Mouse (Mus musculus) cerebellum, postnatal 25 days (tissue): Measurements from ENCODE around the gene Rbfox1.

ENCODE experiments used
- DNase-seq, 2 experiments: peaks; one replicate each; pipeline ENCODE4 v3.0.0; 2021; ENCODE audit warnings: mixed read lengths in 2 of 2

The Rbfox1 gene

DNA sequence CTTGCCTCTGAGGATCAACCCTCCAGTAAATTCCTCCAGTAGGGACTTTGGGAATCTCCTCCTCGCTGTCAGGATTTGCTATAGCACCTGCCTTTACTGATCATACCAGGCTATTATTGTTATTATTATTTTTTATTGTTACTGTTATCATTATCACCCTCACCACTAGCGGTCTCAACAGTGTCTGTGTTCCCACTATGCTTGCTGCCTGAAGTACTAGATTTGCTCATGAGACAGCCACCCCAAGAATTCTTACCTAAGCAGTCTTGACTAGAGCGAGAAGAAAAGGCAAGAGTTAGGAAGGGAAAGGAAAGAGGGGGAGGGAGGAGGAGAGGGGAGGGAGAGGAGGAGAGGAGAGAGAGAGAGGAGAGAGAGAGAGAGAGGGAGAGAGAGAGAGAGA, 954.9 kb downstream of the Rbfox1 start:
- DNase-seq, result no peak

DNA sequence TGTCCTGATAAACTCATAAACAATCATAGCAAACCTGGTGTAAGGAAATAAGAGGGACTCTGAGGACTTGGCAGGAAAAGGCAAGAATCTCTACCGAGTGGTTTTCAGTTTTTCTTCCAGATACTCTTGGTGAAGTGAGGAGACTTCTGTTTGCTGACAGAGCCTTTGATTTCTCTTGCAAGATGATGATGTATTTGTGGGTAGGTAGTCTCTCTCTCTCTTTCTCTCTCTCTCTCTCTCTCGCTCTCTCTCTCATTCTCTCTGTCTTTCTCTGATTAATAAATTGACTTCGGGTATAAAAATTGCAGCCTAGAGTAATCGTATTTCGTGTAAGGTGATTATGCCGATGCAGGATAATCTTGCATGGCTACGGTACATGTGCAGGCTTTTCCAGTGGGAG, 955.3 kb downstream of the Rbfox1 start:
- DNase-seq, result no peak

DNA sequence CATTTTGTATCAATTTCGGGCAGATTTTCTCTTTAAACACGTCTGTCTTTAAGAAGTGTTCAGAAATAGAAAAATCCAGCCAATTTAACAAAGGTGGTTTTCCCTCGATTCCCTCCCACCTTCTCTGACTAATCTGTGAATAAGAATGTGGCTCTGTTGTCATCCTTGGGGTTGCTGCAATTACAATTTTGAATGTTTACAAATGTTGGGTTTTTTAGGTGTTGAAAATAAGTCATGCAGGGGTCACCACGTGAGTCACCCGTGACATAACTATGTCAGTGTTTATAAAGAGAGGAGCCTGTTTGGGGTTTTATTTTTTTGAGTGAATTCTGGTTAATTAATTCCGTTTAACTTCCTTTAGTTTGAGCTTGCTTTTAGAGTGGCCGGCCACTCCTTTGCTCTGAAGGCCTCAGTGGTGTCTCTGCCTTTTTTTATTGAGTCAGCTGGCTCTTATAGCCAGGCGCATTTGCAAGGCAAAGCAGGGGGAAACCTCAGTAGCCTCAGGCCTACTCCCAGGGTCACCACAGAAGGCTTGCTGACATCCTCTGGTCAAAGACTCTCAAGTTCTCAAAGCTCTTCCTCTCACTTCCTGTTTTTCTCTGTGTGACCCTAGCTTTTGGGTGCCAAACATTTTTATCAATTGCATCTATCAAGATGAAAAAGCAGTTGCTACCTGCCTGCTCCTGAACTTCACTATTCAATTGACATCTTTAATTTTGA, 957.1 kb downstream of the Rbfox1 start:
- no peak for DNase-seq

DNA sequence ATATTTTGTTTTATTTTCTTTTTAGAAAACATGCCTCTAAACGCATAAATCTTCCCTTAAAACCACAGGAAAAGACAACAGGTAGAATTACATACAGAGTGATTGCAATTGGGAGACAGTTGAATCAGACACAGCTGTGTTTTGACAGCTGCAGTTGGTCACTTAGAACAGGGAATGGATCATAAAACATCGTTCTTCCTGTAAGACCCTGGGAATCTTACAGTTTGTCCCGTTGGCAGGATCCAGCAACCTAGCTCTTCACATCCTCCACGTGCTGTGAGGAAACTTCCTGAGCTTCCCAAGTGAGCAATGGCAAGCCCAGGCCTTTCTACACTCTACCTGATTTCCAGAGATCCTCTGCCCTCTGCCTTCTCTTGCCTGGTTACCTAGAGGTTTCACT, 959.5 kb downstream of the Rbfox1 start:
- no peak for DNase-seq

DNA sequence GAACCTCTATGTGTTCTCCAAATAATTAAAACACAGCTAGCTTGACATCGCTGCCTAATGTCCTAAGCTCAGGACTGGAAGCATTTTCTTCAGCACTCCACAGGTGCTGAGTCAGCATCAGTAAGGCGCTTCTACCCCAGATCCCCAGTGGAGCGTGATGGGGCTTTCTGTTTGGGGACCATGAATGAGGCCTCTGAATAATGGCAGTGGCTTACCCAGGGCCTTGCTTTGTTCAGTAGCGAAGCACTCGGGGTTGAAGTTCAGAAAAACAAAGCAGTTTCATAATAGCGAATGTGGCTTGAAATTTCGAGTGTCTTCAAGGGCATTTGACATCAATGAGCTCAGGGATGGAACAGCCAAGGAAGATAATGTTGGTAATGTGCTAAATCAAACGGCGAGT, 966.2 kb downstream of the Rbfox1 start:
- no peak for DNase-seq

DNA sequence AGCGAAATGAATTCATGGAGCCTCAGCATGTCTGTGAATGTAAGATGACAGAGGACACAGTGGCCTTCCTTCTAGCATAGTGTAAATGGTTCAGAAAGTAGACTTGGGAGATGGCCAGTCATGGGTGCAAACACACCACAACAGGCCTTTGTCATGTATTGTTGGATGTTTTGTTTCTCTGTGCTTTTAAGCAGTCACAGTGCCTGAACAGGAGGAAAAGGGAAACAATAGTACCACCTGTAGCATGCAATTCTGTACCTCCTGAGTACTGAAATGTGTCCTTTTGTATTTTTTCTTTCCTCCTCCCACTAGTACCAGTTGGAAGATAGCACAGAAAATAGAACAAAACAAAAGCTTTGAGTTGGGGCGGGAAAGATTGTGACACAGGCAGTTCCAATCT, 968.6 kb downstream of the Rbfox1 start:
- DNase-seq, result no peak

DNA sequence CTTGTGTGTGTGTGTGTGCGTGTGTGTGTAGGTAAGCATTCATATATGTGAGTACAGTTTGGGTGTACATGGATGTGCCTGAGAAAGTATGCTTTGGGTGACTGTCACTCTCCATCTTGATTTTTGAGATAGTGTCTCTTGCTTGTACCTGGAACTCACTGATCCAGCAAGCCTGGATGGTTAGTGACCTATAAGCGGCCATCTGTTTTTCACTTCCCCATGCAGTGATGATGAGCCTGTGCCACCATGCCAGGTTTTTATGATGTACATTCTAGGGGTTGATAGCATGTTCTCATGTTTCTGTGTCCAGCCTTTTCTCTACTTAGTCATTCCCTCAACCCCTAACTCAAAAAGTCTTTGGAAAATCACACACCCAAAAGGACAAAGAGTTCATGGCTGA, 976.5 kb downstream of the Rbfox1 start:
- peak; percentile 23 to 47 for DNase-seq

DNA sequence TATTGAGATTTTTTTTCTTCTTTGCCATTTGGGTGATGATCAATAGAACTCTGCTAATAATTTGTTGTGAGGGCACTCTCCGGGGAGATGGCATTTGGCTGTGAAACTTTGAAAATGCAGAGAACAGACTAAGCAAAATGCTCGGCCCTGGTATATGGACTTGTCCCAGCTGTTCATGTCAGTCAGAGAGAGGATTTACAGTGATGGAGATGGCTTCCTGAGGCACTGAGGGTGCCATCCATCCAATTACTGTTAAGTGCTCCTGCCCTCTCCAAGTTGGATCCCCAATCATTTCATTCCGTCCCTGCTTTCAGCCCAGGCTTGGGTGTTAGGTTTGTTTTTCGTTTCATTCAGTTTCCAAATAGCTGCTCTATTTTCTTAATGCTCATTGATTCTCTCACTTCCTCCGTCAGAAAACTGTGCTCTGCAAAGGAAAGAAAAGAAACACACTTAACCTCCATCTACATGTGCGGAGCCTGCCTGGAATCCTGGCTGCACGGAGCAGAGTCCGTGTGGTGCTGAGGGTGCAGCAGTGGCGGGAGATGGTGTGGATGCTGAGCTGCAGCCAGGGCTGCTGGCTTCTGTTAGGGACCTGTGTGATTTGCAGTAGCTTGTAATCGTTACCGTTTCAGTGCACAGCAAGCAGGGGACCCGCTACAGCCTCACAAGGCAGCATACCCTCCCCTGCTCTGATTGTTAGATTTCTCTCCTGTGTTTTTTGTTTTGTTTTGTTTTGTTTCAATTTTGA, 997.7 kb downstream of the Rbfox1 start:
- DNase-seq, result peak in 1 of 2 experiments; percentile 32

DNA sequence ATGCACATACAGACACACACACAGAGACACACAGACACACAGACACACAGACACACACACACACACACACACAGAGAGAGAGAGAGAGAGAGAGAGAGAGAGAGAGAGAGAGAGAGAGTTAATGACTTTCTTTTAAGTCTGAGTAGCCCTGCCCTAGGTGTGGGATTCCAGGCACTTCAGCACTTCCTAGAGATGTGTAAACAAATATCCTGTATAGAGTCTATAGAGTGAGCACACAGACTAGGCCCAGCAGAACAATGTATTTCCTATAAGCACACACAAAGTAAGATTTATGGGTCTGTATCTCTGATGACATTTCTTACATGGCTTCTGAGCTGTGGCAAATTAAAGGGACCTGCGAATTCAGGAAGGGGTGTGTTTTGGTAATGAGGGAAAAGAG, 998.6 kb downstream of the Rbfox1 start:
- DNase-seq, result no peak

DNA sequence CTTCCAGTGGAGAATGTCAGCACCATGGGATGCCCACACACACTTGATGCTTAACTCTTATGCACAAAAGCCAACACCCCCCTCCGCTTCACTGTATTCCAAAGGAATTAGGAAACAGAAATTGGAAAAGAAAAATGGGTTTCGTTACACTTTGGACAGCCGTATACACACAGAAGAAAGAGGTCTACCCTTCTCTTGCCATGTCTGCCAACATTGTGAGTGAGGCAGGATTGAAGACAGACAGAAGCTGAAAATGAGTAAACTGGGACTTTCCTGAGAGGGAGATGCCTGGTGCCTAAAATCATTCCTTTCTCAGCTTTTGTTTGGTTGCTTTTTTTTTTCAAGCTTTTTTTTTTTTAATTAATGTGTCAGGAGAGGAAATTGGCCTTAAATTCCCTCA, 1000.5 kb downstream of the Rbfox1 start:
- DNase-seq, result no peak

DNA sequence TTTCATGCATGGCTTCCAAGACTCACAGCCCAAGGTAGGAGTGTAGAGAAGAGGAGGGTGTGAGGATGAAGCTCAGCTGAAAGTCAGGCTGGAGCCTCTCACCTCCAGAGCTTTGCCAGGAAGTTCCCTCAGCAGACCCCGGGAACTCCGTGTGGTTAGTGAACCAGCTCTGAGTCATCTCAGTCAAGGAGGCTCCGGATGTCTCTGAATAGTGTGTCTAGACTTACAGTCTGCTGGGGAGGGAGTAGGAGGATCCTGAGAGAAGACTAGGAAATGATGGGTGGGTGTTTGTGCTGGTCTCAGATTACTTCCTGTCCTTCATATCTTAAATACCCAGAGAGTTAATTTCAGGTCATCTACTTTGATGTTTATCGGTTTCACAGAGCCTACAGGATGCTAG, 1004.1 kb downstream of the Rbfox1 start:
- no peak for DNase-seq

DNA sequence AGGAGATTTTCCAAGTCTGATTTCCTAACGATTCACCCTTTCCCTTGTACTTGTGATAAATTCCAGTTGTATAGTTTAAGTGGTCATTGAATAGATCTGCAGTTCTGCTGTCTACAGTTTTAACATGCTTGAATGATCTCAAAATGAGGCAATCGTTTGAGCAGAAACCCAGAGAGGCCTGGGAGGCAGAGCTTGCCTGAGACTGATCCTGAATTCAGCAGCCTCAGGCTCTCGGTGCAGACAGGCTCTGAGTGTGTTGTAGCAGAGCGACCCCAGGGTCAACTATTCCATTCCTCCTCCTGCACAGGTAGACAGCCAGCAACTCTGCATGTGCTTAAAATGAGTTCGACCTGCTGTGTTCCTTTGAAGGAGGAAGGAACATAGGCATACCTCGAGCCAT, 1012.6 kb downstream of the Rbfox1 start:
- DNase-seq, result no peak

DNA sequence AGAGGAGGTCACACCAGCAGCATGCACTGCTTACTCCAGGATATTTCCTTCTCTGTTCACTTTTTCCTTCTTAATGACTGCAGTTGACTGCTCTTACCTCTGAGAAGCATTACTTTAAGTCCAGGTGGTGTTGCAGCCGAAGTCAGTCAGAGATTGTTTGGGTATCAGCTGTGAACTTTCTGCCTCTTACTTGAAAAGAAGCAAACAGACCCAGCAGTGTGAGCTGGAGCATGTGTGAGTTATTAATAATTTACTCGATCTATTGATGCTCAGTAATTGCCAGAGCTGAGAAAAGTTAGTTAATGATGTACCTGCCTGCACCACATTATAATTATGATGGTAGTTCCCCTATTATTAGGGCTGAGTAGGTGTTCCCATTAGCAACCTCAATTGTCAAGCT, 1014.9 kb downstream of the Rbfox1 start:
- no peak for DNase-seq

DNA sequence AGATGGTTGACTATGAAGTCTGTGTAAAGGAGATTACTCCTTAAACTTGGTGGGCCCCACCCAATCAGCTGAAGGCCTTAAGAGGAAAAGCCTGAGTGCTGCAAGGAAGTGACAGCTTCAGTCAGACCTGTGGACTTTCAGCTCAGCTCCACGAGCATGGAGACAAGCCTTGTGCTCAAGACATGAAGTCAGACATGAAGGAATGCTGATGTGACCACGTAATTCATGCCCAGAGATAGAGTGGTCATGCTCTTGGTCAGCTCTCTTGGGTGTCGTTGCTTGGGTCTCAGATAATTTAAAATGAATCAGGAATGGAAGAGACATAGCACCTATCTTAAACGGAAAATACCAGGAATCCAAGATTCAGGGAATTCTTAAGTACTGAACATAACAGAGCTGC, 1019.8 kb downstream of the Rbfox1 start:
- DNase-seq, result no peak

DNA sequence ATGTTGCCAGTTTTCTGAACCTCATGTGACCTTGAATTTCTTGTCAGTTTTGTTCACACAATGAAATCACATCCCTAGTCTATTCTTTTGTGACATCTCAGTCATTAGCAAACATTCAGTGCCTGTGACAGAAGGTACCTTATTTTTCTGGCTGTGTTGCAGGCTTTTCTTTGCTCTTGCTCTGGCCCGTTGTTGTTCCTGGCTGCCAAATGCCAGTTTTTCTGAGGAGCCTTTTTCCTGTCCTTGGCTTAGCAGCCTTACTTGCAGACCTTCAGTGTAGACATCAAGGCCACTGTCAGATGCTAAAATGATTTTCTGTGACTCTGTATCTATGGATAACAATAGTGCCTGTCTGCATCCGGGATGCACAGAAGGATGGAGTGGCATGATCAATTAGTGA, 1020.8 kb downstream of the Rbfox1 start:
- peak; percentile 53 to 59 for DNase-seq

DNA sequence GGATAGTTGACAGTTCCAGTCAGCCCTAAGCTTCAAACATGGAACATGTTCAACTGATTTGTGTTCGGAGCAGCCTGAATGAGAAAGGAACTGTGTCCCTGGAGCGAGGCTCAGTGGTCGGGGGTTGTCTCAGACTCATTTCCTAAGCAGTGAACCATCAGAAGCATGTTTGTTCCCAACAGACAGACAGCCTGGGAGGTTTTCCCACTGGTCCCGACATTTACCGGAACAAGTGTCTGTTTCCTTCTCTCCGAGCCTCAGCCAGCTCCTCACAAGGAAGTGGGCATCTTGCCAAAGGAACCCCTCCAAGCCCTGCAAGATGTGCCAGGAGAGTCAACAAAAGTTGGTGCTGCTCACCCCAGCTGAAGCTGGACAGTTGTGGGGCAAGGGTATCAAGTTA, 1022.4 kb downstream of the Rbfox1 start:
- DNase-seq, result peak; percentile 37 to 53

DNA sequence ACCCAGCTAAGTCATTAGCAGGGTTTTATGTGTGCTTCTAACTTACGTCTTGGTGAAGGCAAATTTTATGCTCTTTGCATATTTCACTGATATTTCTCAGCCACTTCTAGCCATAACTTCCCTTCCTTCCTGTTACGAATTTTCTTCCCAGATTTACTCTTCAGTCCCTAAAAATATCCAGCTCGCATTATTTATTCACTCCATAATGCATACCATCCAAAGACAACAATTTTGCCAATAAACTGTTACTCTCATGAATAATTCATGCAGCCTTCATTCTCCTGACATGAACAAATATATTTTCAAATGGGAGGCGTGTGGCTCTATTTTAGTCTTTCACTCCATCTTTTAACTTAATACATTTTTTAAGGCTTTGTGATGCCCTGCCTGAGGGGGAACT, 1029.4 kb downstream of the Rbfox1 start:
- DNase-seq, result no peak

DNA sequence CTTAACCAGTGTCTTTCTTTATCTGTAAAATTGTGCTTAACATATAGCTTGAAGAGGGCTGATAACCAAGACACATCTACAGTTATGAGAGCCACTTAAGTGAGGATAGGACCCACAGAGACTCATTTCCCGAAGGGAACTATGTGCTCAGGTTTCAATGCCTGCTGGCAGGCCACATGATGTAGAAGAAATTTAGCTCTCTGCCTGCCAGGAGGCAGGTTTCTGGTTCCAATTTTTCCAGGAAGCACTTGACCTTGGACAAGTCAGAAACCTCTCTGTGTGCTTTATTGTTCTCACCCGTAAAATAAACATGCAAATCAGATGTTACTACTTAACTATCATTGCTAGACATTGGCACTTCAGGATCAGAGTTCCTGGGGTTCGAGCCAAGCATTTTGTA, 1033.5 kb downstream of the Rbfox1 start:
- peak; percentile 29 to 42 for DNase-seq

DNA sequence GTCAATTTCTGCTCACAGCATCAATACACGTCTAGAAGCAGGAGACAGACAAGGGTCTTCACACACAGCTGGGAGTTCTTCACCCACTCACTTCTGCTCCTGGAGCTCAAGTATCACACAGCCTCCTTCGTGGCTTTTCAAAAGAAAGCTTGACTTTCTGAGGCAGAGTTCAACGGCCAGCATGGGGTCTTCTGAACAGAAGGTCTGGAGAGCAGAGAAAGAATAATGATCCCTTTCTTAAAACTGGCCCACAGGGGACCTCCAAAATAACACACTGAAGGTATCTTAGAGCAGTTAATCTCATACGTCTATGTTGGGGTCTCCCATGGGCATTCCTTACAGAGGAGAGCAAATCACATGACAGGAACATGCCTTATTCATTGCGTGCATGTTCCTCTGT, 1034.5 kb downstream of the Rbfox1 start:
- no peak for DNase-seq

DNA sequence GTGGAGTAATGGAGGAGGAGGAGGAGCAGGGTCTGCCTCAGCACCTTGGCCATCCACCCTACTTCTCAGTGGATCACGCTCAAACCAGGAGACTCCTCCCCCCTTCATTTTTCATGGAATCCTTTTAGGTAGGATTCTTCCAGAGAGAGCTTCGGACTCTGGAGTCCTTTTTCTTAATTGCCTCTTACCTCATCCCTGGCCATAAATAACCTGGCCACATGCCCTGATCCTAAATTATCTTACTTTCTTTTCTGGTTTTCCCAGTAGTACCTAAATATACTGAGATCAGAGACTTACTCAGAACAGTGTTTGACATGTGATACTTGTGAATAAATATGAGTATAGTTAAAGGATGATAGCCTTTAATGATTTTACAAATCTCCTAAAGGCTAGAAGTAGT, 1042.5 kb downstream of the Rbfox1 start:
- peak; percentile 17 to 25 for DNase-seq

DNA sequence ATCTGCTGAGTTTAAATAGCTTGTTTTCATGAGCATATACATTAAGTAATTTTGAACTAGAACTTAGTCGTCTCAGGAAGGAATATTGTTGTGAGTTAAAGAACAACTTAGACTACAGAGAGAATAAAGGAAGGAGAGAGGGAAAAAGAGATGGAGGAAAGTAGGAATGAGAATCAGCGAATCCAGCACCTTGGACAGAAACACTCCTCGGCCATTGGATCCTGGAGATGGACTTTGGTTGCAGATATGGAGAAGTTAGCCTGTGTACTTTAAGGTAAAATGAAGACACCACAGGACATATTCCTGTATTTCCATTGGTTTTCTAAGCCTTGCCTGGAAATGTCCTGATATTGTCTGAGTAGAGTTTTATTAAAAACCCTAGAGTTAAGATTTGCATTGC, 1045.6 kb downstream of the Rbfox1 start:
- DNase-seq, result no peak

DNA sequence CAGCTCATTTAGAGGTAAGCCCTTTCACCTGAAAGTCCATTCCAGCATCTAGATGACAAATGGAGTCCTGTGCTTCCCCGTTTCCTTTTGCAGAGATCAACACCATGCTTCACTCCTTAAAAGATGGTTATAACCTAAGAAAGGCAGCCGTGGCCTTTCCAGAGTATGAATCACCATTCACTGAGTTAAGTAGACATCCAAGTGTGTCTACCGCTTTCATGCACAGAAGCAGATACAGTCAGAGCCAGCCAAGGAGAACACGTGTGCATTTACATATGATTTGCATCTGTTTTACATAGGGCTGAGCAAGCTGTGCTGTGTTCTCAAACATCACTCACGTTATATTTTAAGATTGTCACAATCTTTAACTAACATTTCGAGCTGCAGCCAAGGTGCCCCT, 1061.0 kb downstream of the Rbfox1 start:
- no peak for DNase-seq

DNA sequence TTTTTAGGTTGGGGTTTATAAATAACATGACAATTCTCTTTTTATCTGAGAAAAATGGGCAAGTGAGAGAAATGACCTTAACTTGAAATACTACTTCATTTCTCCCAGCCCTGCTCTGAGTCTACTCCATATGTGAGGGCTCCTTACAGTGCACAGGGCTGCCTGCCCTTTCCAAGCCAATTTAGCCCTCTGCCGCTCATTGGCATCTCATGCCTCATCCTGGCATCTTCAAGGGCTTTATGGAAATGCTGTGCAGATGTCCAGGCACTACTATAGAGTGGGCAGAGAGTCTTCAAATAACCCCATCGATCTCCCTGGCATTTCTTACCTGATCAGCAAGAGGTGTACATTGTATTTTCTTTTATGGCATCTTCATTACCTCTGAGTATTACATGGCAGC, 1064.5 kb downstream of the Rbfox1 start:
- DNase-seq, result peak; percentile 37 to 59

DNA sequence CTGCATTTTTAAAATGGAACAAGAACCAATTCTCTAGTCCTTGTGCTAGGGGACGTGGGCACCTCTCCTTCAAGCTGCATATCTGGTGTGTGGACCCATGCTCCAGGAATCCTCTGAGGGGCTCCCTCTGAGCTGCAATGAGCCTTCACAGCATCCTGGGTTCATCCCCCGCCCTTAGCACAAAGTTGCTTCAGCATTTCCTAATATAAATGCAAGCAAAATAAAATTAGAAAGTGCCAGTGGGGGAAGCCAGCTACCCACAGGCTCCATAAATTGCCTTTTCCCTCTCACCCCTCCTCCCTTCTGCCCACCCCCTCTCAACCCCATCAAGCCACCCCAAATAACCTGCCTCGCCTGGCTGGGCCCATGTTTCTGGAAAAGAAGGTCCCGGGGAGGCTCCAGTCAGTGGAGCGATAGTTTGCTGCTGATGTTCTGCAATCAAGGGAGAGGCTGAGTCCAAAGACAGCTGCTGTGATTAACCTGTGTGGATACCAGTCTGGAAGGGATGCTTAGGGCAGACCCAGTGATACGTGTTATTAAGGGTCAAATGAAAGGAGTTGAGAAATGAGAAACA, 1070.0 kb downstream of the Rbfox1 start:
- no peak for DNase-seq
